Mouse (Mus musculus) liver, embryonic 15.5 days (tissue): ENCODE data around the gene Ppm1b. TPM values are rescaled to one million over a fixed set of nuclear protein-coding genes. Genes with fewer than 3 reads are reported as not detected.

Experiments used
- ATAC-seq: fragments of 200-750 bp; cut with Nextera tagmentation; 2 replicates; pipeline ENCODE4 v1.8.0; 2017; ENCODE audit warnings: moderate number of reproducible peaks, mild to moderate bottlenecking, moderate library complexity; ENCODE audit not compliant: insufficient read depth
- H3K27ac ChIP-seq: fragments of 300-500 bp; sonication (generic); replicated peaks from 2 replicates; pipeline ENCODE4 v1.5.1; 2015; ENCODE audit warnings: mild to moderate bottlenecking, inconsistent platforms
- H3K27me3 ChIP-seq: fragments of 300-500 bp; sonication (generic); 2 replicates; pipeline ENCODE4 v1.6.1; 2015; ENCODE audit warnings: mild to moderate bottlenecking, inconsistent platforms
- H3K36me3 ChIP-seq: fragments of 300-500 bp; sonication (generic); replicated peaks from 2 replicates; pipeline ENCODE4 v1.6.1; 2015; ENCODE audit warnings: moderate library complexity, mild to moderate bottlenecking, inconsistent platforms
- H3K4me1 ChIP-seq: fragments of 300-500 bp; sonication (generic); replicated peaks from 2 replicates; pipeline ENCODE4 v1.6.1; 2015; ENCODE audit warnings: inconsistent platforms
- H3K4me2 ChIP-seq: fragments of 300-500 bp; sonication (generic); 2 replicates; pipeline ENCODE4 v1.6.1; 2015; ENCODE audit warnings: moderate library complexity, mild to moderate bottlenecking, inconsistent platforms
- H3K4me3 ChIP-seq: fragments of 300-500 bp; sonication (generic); replicated peaks from 2 replicates; pipeline ENCODE4 v1.5.1; 2015; ENCODE audit warnings: mild to moderate bottlenecking, inconsistent platforms
- H3K9ac ChIP-seq: fragments of 300-500 bp; sonication (generic); 2 replicates; pipeline ENCODE4 v1.6.1; 2015; ENCODE audit warnings: moderate library complexity, mild to moderate bottlenecking, inconsistent platforms
- H3K9me3 ChIP-seq: fragments of 300-500 bp; sonication (generic); replicated peaks from 2 replicates; pipeline ENCODE4 v1.6.1; 2016; ENCODE audit warnings: inconsistent platforms
- WGBS: fragments of 180-500 bp; shearing (Covaris S2); methylation state at CpG from one replicate; pipeline ENCODE4 v1.1.7; 2015; ENCODE audit warnings: mixed read lengths; ENCODE audit not compliant: insufficient replicate concordance; 5-methylcytosine and 5-hydroxymethylcytosine counted together
- polyA plus RNA-seq: library from polyadenylated mRNA; unstranded; fragments of >200 nt; fragmentation: Nextera tagmentation; extraction: Ambion mirVana; gene quantifications from 2 replicates; pipeline ENCODE4 v1.2.1, GENCODE M21; 2015

The Ppm1b gene
- polyA plus RNA-seq, 1 experiment from 2014 or later = 52.7 TPM

GRCm38 (mm10) chr17:84982735-84983134 lies 26.2 kb downstream of the Ppm1b start:
- ATAC-seq = peak; percentile 70
- 57% methylated on average over 2 of the region's 2 CpGs for WGBS

GRCm38 (mm10) chr17:84986368-84986767 lies 29.8 kb downstream of the Ppm1b start:
- no peak overlapping the region for H3K4me3 ChIP-seq
- H3K27me3 ChIP-seq = no peaks in the 10 kb centered on the region
- H3K4me1 ChIP-seq = peaks cover 28% of the 10 kb centered on the region
- H3K9me3 ChIP-seq = no peaks in the 10 kb centered on the region
- no peak for ATAC-seq
- 75% methylated on average over 5 of the region's 5 CpGs for WGBS
- no peak overlapping the region for H3K4me2 ChIP-seq
- H3K27ac ChIP-seq = no peak overlapping the region
- H3K9ac ChIP-seq = no peak overlapping the region
- H3K36me3 ChIP-seq = 0 out of 2 replicates have a peak, but pooled peaks cover 12% of the 10 kb centered on the region

More at GRCm38 (mm10) chr17:84982735-84983134, 26.2 kb downstream of the Ppm1b start:
- Histone ChIP-seq H3K27ac (no peak overlapping the region), H3K9ac (no peak overlapping the region), H3K27me3 (no peaks in the 10 kb centered on the region), H3K4me3 (no peak overlapping the region), H3K36me3 (peaks cover 23% of the 10 kb centered on the region; the same call in 1 of the 2 replicates), H3K9me3 (no peaks in the 10 kb centered on the region), H3K4me1 (peaks cover 25% of the 10 kb centered on the region), H3K4me2 (no peak overlapping the region)

GRCm38 (mm10) chr17:84987834-84988410 lies 31.4 kb downstream of the Ppm1b start:
- peaks cover 8% of the 10 kb centered on the region; the same call in 1 of the 2 replicates for H3K36me3 ChIP-seq
- no peaks in the 10 kb centered on the region for H3K9me3 ChIP-seq
- H3K4me2 ChIP-seq = no peak overlapping the region
- no peak overlapping the region for H3K4me3 ChIP-seq
- no peak overlapping the region for H3K9ac ChIP-seq
- no peaks in the 10 kb centered on the region for H3K27me3 ChIP-seq
- ATAC-seq = peak; percentile 24; the same call in 1 of the 2 replicates
- no peak overlapping the region for H3K27ac ChIP-seq
- peaks cover 21% of the 10 kb centered on the region for H3K4me1 ChIP-seq
- 64% methylated on average over 3 of the region's 3 CpGs for WGBS

- Histone ChIP-seq H3K9ac (no peak overlapping the region), H3K4me1 (peaks cover 19% of the 10 kb centered on the region), H3K9me3 (no peaks in the 10 kb centered on the region), H3K27ac (no peak overlapping the region), H3K4me3 (no peak overlapping the region), H3K4me2 (no peak overlapping the region), H3K36me3 (peaks cover 14% of the 10 kb centered on the region), H3K27me3 (no peaks in the 10 kb centered on the region)
- no peak for ATAC-seq
Measured at GRCm38 (mm10) chr17:84988514-84988913, 32.0 kb downstream of the Ppm1b start.

GRCm38 (mm10) chr17:84995844-84996243 lies 39.3 kb downstream of the Ppm1b start:
- peaks cover 61% of the 10 kb centered on the region for H3K36me3 ChIP-seq
- H3K27ac ChIP-seq = no peak overlapping the region
- 86% methylated on average over 6 of the region's 6 CpGs for WGBS
- H3K4me2 ChIP-seq = no peak overlapping the region
- no peaks in the 10 kb centered on the region; the same call in none of the 2 replicates for H3K4me1 ChIP-seq
- no peak for ATAC-seq
- no peak overlapping the region for H3K4me3 ChIP-seq
- H3K9ac ChIP-seq = no peak overlapping the region
- no peaks in the 10 kb centered on the region for H3K27me3 ChIP-seq
- H3K9me3 ChIP-seq = no peaks in the 10 kb centered on the region

- H3K36me3 ChIP-seq = peaks cover 66% of the 10 kb centered on the region
- no peak overlapping the region for H3K27ac ChIP-seq
- H3K9ac ChIP-seq = no peak overlapping the region
- ATAC-seq = no peak; the same call in 1 of the 2 replicates
- no peaks in the 10 kb centered on the region for H3K27me3 ChIP-seq
- H3K4me3 ChIP-seq = no peak overlapping the region
- H3K4me1 ChIP-seq = no peaks in the 10 kb centered on the region; the same call in 1 of the 2 replicates
- no peaks in the 10 kb centered on the region for H3K9me3 ChIP-seq
- WGBS = 31% methylated on average over 1 of the region's 1 CpGs
- H3K4me2 ChIP-seq = no peak overlapping the region
Measured at GRCm38 (mm10) chr17:84997639-84998038, 41.1 kb downstream of the Ppm1b start.

GRCm38 (mm10) chr17:84999636-85000035 lies 43.1 kb downstream of the Ppm1b start:
- 70% methylated on average over 10 of the region's 10 CpGs for WGBS
- Histone ChIP-seq H3K4me3 (no peak overlapping the region), H3K4me1 (no peaks in the 10 kb centered on the region; the same call in 1 of the 2 replicates), H3K27ac (no peak overlapping the region), H3K9me3 (no peaks in the 10 kb centered on the region), H3K4me2 (no peak overlapping the region), H3K36me3 (peaks cover 61% of the 10 kb centered on the region), H3K9ac (no peak overlapping the region), H3K27me3 (no peaks in the 10 kb centered on the region)
- ATAC-seq = no peak

- Histone ChIP-seq H3K4me3 (no peak overlapping the region), H3K9ac (no peak overlapping the region), H3K36me3 (peaks cover 39% of the 10 kb centered on the region), H3K27me3 (no peaks in the 10 kb centered on the region), H3K9me3 (no peaks in the 10 kb centered on the region), H3K27ac (no peak overlapping the region), H3K4me1 (peaks cover 6% of the 10 kb centered on the region; the same call in 1 of the 2 replicates), H3K4me2 (no peak overlapping the region)
- 86% methylated on average over 6 of the region's 6 CpGs for WGBS
- ATAC-seq = no peak
Measured at GRCm38 (mm10) chr17:85013485-85013884, 56.9 kb downstream of the Ppm1b start.

- Histone ChIP-seq H3K9me3 (no peaks in the 10 kb centered on the region), H3K4me2 (no peak overlapping the region), H3K36me3 (peaks cover 36% of the 10 kb centered on the region), H3K4me1 (peaks cover 6% of the 10 kb centered on the region; the same call in 1 of the 2 replicates), H3K9ac (no peak overlapping the region), H3K27ac (no peak overlapping the region), H3K4me3 (no peak overlapping the region), H3K27me3 (no peaks in the 10 kb centered on the region)
- ATAC-seq = no peak
- 89% methylated on average over 3 of the region's 3 CpGs for WGBS
Measured at GRCm38 (mm10) chr17:85014632-85015031, 58.1 kb downstream of the Ppm1b start.

- H3K4me2 ChIP-seq = no peak overlapping the region
- WGBS = 62% methylated on average over 3 of the region's 3 CpGs
Measured at GRCm38 (mm10) chr17:85018344-85018743, 61.8 kb downstream of the Ppm1b start.

GRCm38 (mm10) chr17:85018794-85019193 lies 62.3 kb downstream of the Ppm1b start:
- no peak overlapping the region for H3K9ac ChIP-seq
- no peak overlapping the region for H3K4me2 ChIP-seq
- H3K4me3 ChIP-seq = no peak overlapping the region
- H3K27ac ChIP-seq = no peak overlapping the region
- H3K4me1 ChIP-seq = peaks cover 6% of the 10 kb centered on the region; the same call in 1 of the 2 replicates
- 0 out of 2 replicates have a peak, but pooled peaks have one; percentile 45 for ATAC-seq
- no peaks in the 10 kb centered on the region for H3K27me3 ChIP-seq
- no peaks in the 10 kb centered on the region for H3K9me3 ChIP-seq
- peaks cover 9% of the 10 kb centered on the region; the same call in 1 of the 2 replicates for H3K36me3 ChIP-seq
- WGBS = 34% methylated on average over 5 of the region's 5 CpGs

More at GRCm38 (mm10) chr17:85018344-85018743, 61.8 kb downstream of the Ppm1b start:
- Histone ChIP-seq H3K9me3 (no peaks in the 10 kb centered on the region), H3K36me3 (peaks cover 11% of the 10 kb centered on the region; the same call in 1 of the 2 replicates), H3K27me3 (no peaks in the 10 kb centered on the region), H3K9ac (no peak overlapping the region), H3K27ac (no peak overlapping the region), H3K4me3 (no peak overlapping the region), H3K4me1 (peaks cover 6% of the 10 kb centered on the region; the same call in 1 of the 2 replicates)
- no peak for ATAC-seq
